Comparison of ENCODE assay signal across 11 mouse cellular contexts in genomic region chr12:16133253-16133652, GRCm38 (mm10).
A peak's percentile ranks its signal among the peaks of the same experiment; 100 is the strongest.
DNase-seq lines count a peak whose midpoint lies in the region; ATAC-seq and TF ChIP-seq lines count a peak whose summit lies in the region.
"Had no signal": no experiment of that assay in that cellular context is flagged by ENCODE, and none has a peak within 500 bp of the region (broad histone marks: within the 10 kb centered on the region; RNA-seq: fewer than 3 reads in every experiment).

No protein-coding gene starts in this region.

- H3K27me3 ChIP-seq in heart, embryonic 11.5 days (ENCODE audit: control insufficient read depth, insufficient read depth, low read length): no peaks in the 10 kb centered on the region
- H3K27me3 ChIP-seq in splenic B cell, adult 2 months (ENCODE audit: control insufficient read depth, insufficient read depth, low read length, poor library complexity, severe bottlenecking): no peaks in the 10 kb centered on the region
- no peaks in the 10 kb centered on the region for H3K27me3 ChIP-seq in stomach, postnatal 0 days (ENCODE audit: control insufficient read depth, insufficient read depth, low read length)
- H3K27me3 ChIP-seq: kidney, embryonic 15.5 days had no signal

- WGBS in heart, embryonic 11.5 days (ENCODE audit: insufficient replicate concordance): 69% methylated on average over 3 of the region's 3 CpGs
- 76% methylated on average over 3 of the region's 3 CpGs for WGBS in stomach, postnatal 0 days

- peaks cover 5% of the 10 kb centered on the region; the same call in 1 of the 2 replicates for H3K4me1 ChIP-seq in heart, embryonic 11.5 days (ENCODE audit: control insufficient read depth, insufficient read depth, low read length)
- no peaks in the 10 kb centered on the region for H3K4me1 ChIP-seq in stomach, postnatal 0 days (replicated peaks; ENCODE audit: control insufficient read depth, insufficient read depth)
- H3K4me1 ChIP-seq: kidney, embryonic 15.5 days had no signal

- H3K4me3 ChIP-seq in heart, embryonic 11.5 days (ENCODE audit: low read depth, low read length): no peak overlapping the region
- no peak overlapping the region for H3K4me3 ChIP-seq in stomach, postnatal 0 days (ENCODE audit: low read depth, low read length)
- H3K4me3 ChIP-seq: kidney, embryonic 15.5 days; myocyte had no signal

- H3K4me2 ChIP-seq in heart, embryonic 11.5 days: no peak overlapping the region
- no peak overlapping the region for H3K4me2 ChIP-seq in stomach, postnatal 0 days (replicated peaks; ENCODE audit: low read depth)
- H3K4me2 ChIP-seq: kidney, embryonic 15.5 days; lung, embryonic 14.5 days had no signal

- H3K27ac ChIP-seq in heart, embryonic 11.5 days (ENCODE audit: low read depth, low read length): no peak overlapping the region
- no peak overlapping the region for H3K27ac ChIP-seq in stomach, postnatal 0 days (replicated peaks)
- H3K27ac ChIP-seq: kidney, embryonic 15.5 days had no signal

- ATAC-seq in heart, embryonic 11.5 days (replicated peaks; ENCODE audit: insufficient number of reproducible peaks, low FRiP score, low TSS enrichment): no peak
- no peak for ATAC-seq in stomach, postnatal 0 days (ENCODE audit: low FRiP score, low TSS enrichment)

- H3K9me3 ChIP-seq in heart, embryonic 11.5 days (replicated peaks; ENCODE audit: control insufficient read depth, low read length): no peaks in the 10 kb centered on the region
- H3K9me3 ChIP-seq in stomach, postnatal 0 days (ENCODE audit: control insufficient read depth, low read length): no peaks in the 10 kb centered on the region
- H3K9me3 ChIP-seq: kidney, embryonic 15.5 days had no signal

- TF ChIP-seq EP300 in stomach, postnatal 0 days (optimal IDR thresholded peaks at IDR 0.05): no peak

- no peak overlapping the region for H3K9ac ChIP-seq in heart, embryonic 11.5 days (ENCODE audit: low read depth, low read length)
- H3K9ac ChIP-seq in stomach, postnatal 0 days (ENCODE audit: low read length): no peak overlapping the region
- H3K9ac ChIP-seq: kidney, embryonic 15.5 days; lung, embryonic 14.5 days had no signal

- no peak for TF ChIP-seq CTCF in stomach, postnatal 0 days (IDR thresholded peaks at IDR 0.05; ENCODE audit: low read depth)

- no peaks in the 10 kb centered on the region for H3K36me3 ChIP-seq in heart, embryonic 11.5 days (ENCODE audit: control insufficient read depth, insufficient read depth, low read length)
- no peaks in the 10 kb centered on the region for H3K36me3 ChIP-seq in splenic B cell, adult 2 months (ENCODE audit: control insufficient read depth, insufficient read depth, low read length, poor library complexity, severe bottlenecking)
- H3K36me3 ChIP-seq in stomach, postnatal 0 days (ENCODE audit: control insufficient read depth, insufficient read depth, low read length): no peaks in the 10 kb centered on the region
- H3K36me3 ChIP-seq: kidney, embryonic 15.5 days had no signal

- peak; percentile 96 for DNase-seq in heart, adult 11 months
- peak; percentile 68 to 70 for DNase-seq in CD8-positive naive resting alpha-beta T cell, adult 2 months (ENCODE audit: low read depth in 2 of 2, low spot score in 2 of 2)
- peak; percentile 66 for DNase-seq in lung, postnatal 36 days
- DNase-seq in splenic B cell, adult 2 months (ENCODE audit: low read depth, low spot score): peak; percentile 85
- no peak for DNase-seq in stomach, postnatal 0 days (ENCODE audit: low spot score)
- DNase-seq in layer of hippocampus, adult 8-10 months (ENCODE audit: low spot score in 2 of 2): no peak
- DNase-seq in embryo, embryonic 9.5 days (ENCODE audit: extremely low spot score): no peak
- DNase-seq: lung, embryonic 14.5 days had no signal

Comparison
In these comparisons a context has a peak if more than half of its experiments do, and no peak if none do; other contexts are left out.
1. DNase-seq: peak in heart, adult 11 months (single experiment), CD8-positive naive resting alpha-beta T cell, adult 2 months (2 of 2), lung, postnatal 36 days (single experiment) and splenic B cell, adult 2 months (single experiment); none in stomach, postnatal 0 days (single experiment), layer of hippocampus, adult 8-10 months (0 of 2) and embryo, embryonic 9.5 days (single experiment).